Mouse (Mus musculus) CH12.LX (cell line): ENCODE data around the gene Cfap70. TPM values are rescaled to one million over a fixed set of nuclear protein-coding genes. Genes with fewer than 3 reads are reported as not detected.

Experiments used
- DNase-seq: peaks from one replicate; pipeline ENCODE4 v3.0.0-alpha.2; 2013; ENCODE audit errors: extremely low read depth
- H3K27ac ChIP-seq: 2 replicates; pipeline ENCODE4 v1.5.1; 2012; ENCODE audit warnings: low read depth, mild to moderate bottlenecking, control low read depth, moderate library complexity; ENCODE audit not compliant: insufficient read depth
- H3K27me3 ChIP-seq: replicated peaks from 2 replicates; pipeline ENCODE3; 2012; ENCODE audit warnings: inconsistent platforms
- H3K36me3 ChIP-seq, 2 experiments: replicated peaks in 1 of 2; 2 replicates each; pipeline versions ENCODE3 to v1.6.1; 2012; ENCODE audit warnings: inconsistent platforms in 1 of 2, low read length in 1 of 2, mild to moderate bottlenecking in 1 of 2, mixed read lengths in 1 of 2, moderate library complexity in 1 of 2; ENCODE audit not compliant: control insufficient read depth in 1 of 2, insufficient read depth in 1 of 2
- H3K4me1 ChIP-seq, 2 experiments: 2 replicates each; pipeline ENCODE4 v1.6.1; 2012; ENCODE audit warnings: inconsistent platforms in 1 of 2, moderate library complexity in 1 of 2; ENCODE audit not compliant: insufficient read depth in 2 of 2, control insufficient read depth in 1 of 2
- H3K4me2 ChIP-seq: 2 replicates; pipeline ENCODE4 v1.6.1; 2012; ENCODE audit warnings: low read depth, mild to moderate bottlenecking, control low read depth; ENCODE audit not compliant: poor library complexity, insufficient read depth, severe bottlenecking
- H3K4me3 ChIP-seq, 3 experiments: fragments of 150-350 bp in 1 of 3; sonication (generic) in 1 of 3; replicated peaks in 1 of 3; 2 replicates each; pipeline versions ENCODE3 to v1.5.1; 2011 to 2012; ENCODE audit warnings: low read depth in 2 of 3, low read length in 2 of 3, mild to moderate bottlenecking in 2 of 3, moderate library complexity in 2 of 3, control low read depth in 1 of 3, improper control_type of control experiment in 1 of 3, inconsistent platforms in 1 of 3, mixed read lengths in 1 of 3; ENCODE audit not compliant: poor library complexity in 1 of 3
- H3K79me2 ChIP-seq: replicated peaks from 2 replicates; pipeline ENCODE4 v1.6.1; 2012; ENCODE audit warnings: mild to moderate bottlenecking, moderate library complexity; ENCODE audit not compliant: control insufficient read depth, poor library complexity, insufficient read depth, severe bottlenecking; ENCODE audit errors: extremely low read depth
- H3K9ac ChIP-seq: 2 replicates; pipeline ENCODE4 v1.6.1; 2012; ENCODE audit warnings: low read depth, mild to moderate bottlenecking, control low read depth, moderate library complexity; ENCODE audit not compliant: insufficient read depth
- H3K9me3 ChIP-seq: replicated peaks from 2 replicates; pipeline ENCODE3; 2012; ENCODE audit warnings: low read length, inconsistent platforms, mixed read lengths
- E2F4 ChIP-seq: IDR thresholded peaks from 2 replicates; pipeline ENCODE4 v1.6.1; 2011; ENCODE audit warnings: low read depth, low read length, improper control_type of control experiment; ENCODE audit not compliant: insufficient replicate concordance
- GABPA ChIP-seq: IDR thresholded peaks from 2 replicates; pipeline ENCODE4 v1.6.1; 2012; ENCODE audit warnings: low read depth, low read length, improper control_type of control experiment, inconsistent platforms; ENCODE audit not compliant: insufficient replicate concordance
- MAX ChIP-seq: IDR thresholded peaks from 2 replicates; pipeline ENCODE4 v1.6.1; 2011; ENCODE audit warnings: low read length, improper control_type of control experiment
- NRF1 ChIP-seq: IDR thresholded peaks from 2 replicates; pipeline ENCODE4 v1.6.1; 2014; ENCODE audit warnings: low read depth, mild to moderate bottlenecking, inconsistent platforms, low read length, improper control_type of control experiment, moderate library complexity
- POLR2AphosphoS2 ChIP-seq: IDR thresholded peaks from 2 replicates; pipeline ENCODE4 v1.6.1; 2011; ENCODE audit warnings: low read depth, low read length, improper control_type of control experiment
- SMC3 ChIP-seq: IDR thresholded peaks from 2 replicates; pipeline ENCODE4 v1.6.1; 2011; ENCODE audit warnings: low read depth, low read length, improper control_type of control experiment
- TBP ChIP-seq: conservative IDR thresholded peaks from 2 replicates; pipeline ENCODE4 v1.6.1; 2011; ENCODE audit warnings: low read depth, low read length, improper control_type of control experiment
- TCF12 ChIP-seq: IDR thresholded peaks from 2 replicates; pipeline ENCODE4 v1.6.1; 2014; ENCODE audit warnings: low read depth, mild to moderate bottlenecking, inconsistent platforms, low read length, improper control_type of control experiment
- UBTF ChIP-seq: IDR thresholded peaks from 2 replicates; pipeline ENCODE4 v1.6.1; 2012; ENCODE audit warnings: low read depth, mild to moderate bottlenecking, inconsistent platforms, low read length, improper control_type of control experiment, moderate library complexity
- USF2 ChIP-seq: conservative IDR thresholded peaks from 2 replicates; pipeline ENCODE4 v1.6.1; 2011; ENCODE audit warnings: low read depth, low read length, improper control_type of control experiment
- dilution Hi-C: fragments of 300-500 bp; cut with MboI; formaldehyde crosslinking; loops from 2 replicates; pipeline ENCODE4 v1.14.3; 2020; ENCODE audit warnings: low sequenced_read_pairs; ENCODE audit not compliant: extremely low pct_unique_long_range_greater_than_20kb, extremely low pct_ligation_motif_present
- in situ Hi-C: fragments of 300-500 bp; cut with MboI; formaldehyde crosslinking; loops from 3 replicates; pipeline ENCODE4 v1.14.3; 2019; ENCODE audit warnings: low sequenced_read_pairs, low pct_ligation_motif_present, low pct_unique_long_range_greater_than_20kb, mixed read lengths
- polyA plus RNA-seq: library from polyadenylated mRNA; unstranded; fragments of >175 nt; gene quantifications from 2 replicates; pipeline ENCODE4 v1.2.1, GENCODE M21; 2012; ENCODE audit warnings: low read depth; ENCODE audit not compliant: insufficient read length
- total RNA-seq, 2 experiments: library from RNA; depleted of rRNA; stranded (reverse); fragments of 300-350 nt in 1 of 2; fragments of >200 nt in 1 of 2; gene quantifications; 2 replicates each; pipeline ENCODE4 v1.2.3; 2012 to 2014

Cfap70 gene
- total and polyA plus RNA-seq, 3 experiments, result 0.04 to 0.36 TPM; not detected in 1

DNA sequence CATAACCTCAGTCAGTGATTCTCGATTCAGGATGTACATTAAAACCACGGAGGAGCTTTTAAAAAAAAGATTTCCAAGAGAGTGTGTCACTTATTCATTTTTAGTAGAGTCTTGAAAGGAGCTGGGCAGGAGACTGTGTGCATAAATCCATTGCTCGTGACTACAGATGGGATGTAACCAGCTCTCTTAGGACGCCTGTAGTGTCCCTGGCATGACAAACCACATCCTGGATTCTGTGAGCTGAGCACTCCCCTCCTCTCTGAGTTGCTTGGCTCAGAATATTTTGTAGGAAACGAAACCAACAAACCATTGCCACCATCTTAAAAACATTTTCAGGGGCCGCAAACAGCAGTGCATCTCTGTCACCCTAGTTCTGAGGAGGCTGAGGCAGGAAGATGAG, 15.1 kb downstream of the Cfap70 start:
- in situ Hi-C loops (no loop called here), dilution Hi-C loops (no loop called here)
- no peaks in the 10 kb centered on the region for H3K9me3 ChIP-seq
- peak overlapping the region; percentile 58 for H3K9ac ChIP-seq
- peak overlapping the region; percentile 62 for H3K4me2 ChIP-seq
- TF ChIP-seq E2F4, result no peak
- TF ChIP-seq POLR2AphosphoS2, result no peak
- TF ChIP-seq TBP, result no peak
- no peak for TF ChIP-seq USF2
- H3K4me3 ChIP-seq, result peak overlapping the region in 2 of 3 experiments; percentile 20 to 44
- no peaks in the 10 kb centered on the region for H3K36me3 ChIP-seq
- peak; percentile 49 for DNase-seq
- H3K27me3 ChIP-seq, result no peaks in the 10 kb centered on the region
- H3K27ac ChIP-seq, result peak overlapping the region; percentile 43
- H3K4me1 ChIP-seq, result peaks cover 14 to 31% of the 10 kb centered on the region in 2 experiments
- H3K79me2 ChIP-seq, result no peaks in the 10 kb centered on the region

DNA sequence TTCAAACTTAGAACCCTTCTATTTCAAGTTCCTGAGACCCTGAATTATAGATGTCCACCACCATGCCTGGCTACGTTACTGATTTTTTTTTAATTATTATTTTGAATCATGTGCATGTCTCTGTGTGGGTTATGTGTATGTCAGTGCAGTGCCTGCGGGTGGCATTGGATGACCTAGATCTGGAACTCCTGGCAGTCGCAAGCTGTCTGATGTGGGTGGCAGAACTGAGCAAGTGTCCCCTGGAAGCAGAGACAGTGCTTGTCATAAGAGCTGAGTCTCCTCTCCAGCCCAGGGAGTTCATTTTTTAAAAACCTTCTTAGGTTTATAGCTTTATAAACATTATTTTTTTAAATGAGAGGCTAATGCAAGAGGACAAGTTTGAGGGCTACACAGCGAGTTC, 19.6 kb downstream of the Cfap70 start:
- Histone ChIP-seq H3K4me2 (no peak overlapping the region), H3K79me2 (no peaks in the 10 kb centered on the region), H3K9me3 (no peaks in the 10 kb centered on the region), H3K27me3 (no peaks in the 10 kb centered on the region), H3K36me3 (no peaks in the 10 kb centered on the region), H3K27ac (no peak overlapping the region), H3K4me1 (peaks cover 14 to 31% of the 10 kb centered on the region in 2 experiments), H3K9ac (no peak overlapping the region), H3K4me3 (no peak overlapping the region)
- DNase-seq, result no peak
- TF ChIP-seq NRF1, result no peak
- TF ChIP-seq MAX, result no peak
- dilution Hi-C loops, result no loop called here
- in situ Hi-C loops, result loop anchor here (5.0 kb wide), 2 partner anchors 35 to 85 kb away; partner anchors contain the start of genes Ecd and Fam149b

DNA sequence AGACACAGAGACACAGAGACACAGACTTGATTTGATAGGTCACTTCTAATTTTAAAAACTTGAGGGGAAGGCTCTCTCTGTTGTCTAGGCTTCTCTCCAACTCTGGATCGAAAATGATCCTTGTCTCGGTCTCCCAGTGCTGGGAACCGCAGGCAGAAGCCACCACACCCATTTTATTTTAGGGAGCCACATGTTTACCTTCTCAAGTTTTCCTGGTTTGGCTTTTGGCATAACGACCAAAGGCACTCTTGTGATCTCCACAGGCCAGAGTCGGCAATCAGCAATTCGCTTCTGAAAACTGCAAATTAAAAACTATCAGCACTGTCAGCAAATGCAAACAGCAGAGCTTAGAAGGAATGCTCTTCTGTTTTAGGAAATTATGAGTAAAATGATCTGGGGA, 20.3 kb downstream of the Cfap70 start:
- in situ Hi-C loops, result loop anchor here (5.0 kb wide), 2 partner anchors 34 to 84 kb away; partner anchors contain the start of genes Ecd and Fam149b
- H3K36me3 ChIP-seq, result no peaks in the 10 kb centered on the region
- dilution Hi-C loops, result no loop called here
- no peaks in the 10 kb centered on the region for H3K27me3 ChIP-seq
- no peaks in the 10 kb centered on the region for H3K79me2 ChIP-seq
- no peak overlapping the region for H3K9ac ChIP-seq
- no peaks in the 10 kb centered on the region for H3K9me3 ChIP-seq
- no peak overlapping the region for H3K27ac ChIP-seq
- no peak overlapping the region for H3K4me3 ChIP-seq
- DNase-seq, result no peak
- TF ChIP-seq GABPA (no peak), UBTF (no peak), TCF12 (no peak), MAX (no peak), SMC3 (no peak)
- H3K4me1 ChIP-seq, result peaks cover 14 to 24% of the 10 kb centered on the region in 2 experiments
- no peak overlapping the region for H3K4me2 ChIP-seq
